Mouse (Mus musculus): ENCODE measurements around the gene Frmd8. TPM values are rescaled to one million over a fixed set of nuclear protein-coding genes. Genes with fewer than 3 reads are reported as not detected.

The Frmd8 gene
- polyA plus RNA-seq, 1 experiment from 2014 or later, result 9.4 TPM

GRCm38 (mm10) chr19:5832326-5832725 lies 42.7 kb downstream of the Frmd8 start:
- Histone ChIP-seq H3K4me3 (ENCODE audit: low read depth, low read length) (no peak overlapping the region), H3K4me2 (ENCODE audit: low read depth, low read length) (no peak overlapping the region), H3K27me3 (ENCODE audit: control insufficient read depth, insufficient read depth, low read length) (no peaks in the 10 kb centered on the region), H3K4me1 (ENCODE audit: control insufficient read depth, insufficient read depth, low read length) (no peaks in the 10 kb centered on the region), H3K9me3 (ENCODE audit: control insufficient read depth, low read length) (no peaks in the 10 kb centered on the region), H3K27ac (ENCODE audit: low read depth, low read length) (no peak overlapping the region), H3K36me3 (ENCODE audit: control insufficient read depth, insufficient read depth, low read length) (no peaks in the 10 kb centered on the region), H3K9ac (replicated peaks; ENCODE audit: low read depth, low read length) (no peak overlapping the region)
- WGBS, result 85% methylated on average over 6 of the region's 6 CpGs
- ATAC-seq (ENCODE audit: low read depth), result no peak

- Histone ChIP-seq H3K36me3 (ENCODE audit: control insufficient read depth, insufficient read depth, low read length) (no peaks in the 10 kb centered on the region), H3K9me3 (ENCODE audit: control insufficient read depth, low read length) (no peaks in the 10 kb centered on the region), H3K27ac (ENCODE audit: low read depth, low read length) (no peak overlapping the region), H3K4me3 (ENCODE audit: low read depth, low read length) (no peak overlapping the region), H3K27me3 (ENCODE audit: control insufficient read depth, insufficient read depth, low read length) (no peaks in the 10 kb centered on the region), H3K4me2 (ENCODE audit: low read depth, low read length) (no peak overlapping the region), H3K9ac (replicated peaks; ENCODE audit: low read depth, low read length) (no peak overlapping the region), H3K4me1 (ENCODE audit: control insufficient read depth, insufficient read depth, low read length) (no peaks in the 10 kb centered on the region)
- whole genome bisulfite sequencing, result 92% methylated on average over 4 of the region's 4 CpGs
- ATAC-seq (ENCODE audit: low read depth), result no peak
Observed at GRCm38 (mm10) chr19:5831958-5832320, 43.1 kb downstream of the Frmd8 start.

GRCm38 (mm10) chr19:5831224-5831957 lies 43.7 kb downstream of the Frmd8 start:
- H3K36me3 ChIP-seq (ENCODE audit: control insufficient read depth, insufficient read depth, low read length), result no peaks in the 10 kb centered on the region
- H3K9ac ChIP-seq (replicated peaks; ENCODE audit: low read depth, low read length), result no peak overlapping the region
- no peaks in the 10 kb centered on the region for H3K27me3 ChIP-seq (ENCODE audit: control insufficient read depth, insufficient read depth, low read length)
- H3K27ac ChIP-seq (ENCODE audit: low read depth, low read length), result no peak overlapping the region
- no peak for ATAC-seq (ENCODE audit: low read depth)
- no peak overlapping the region for H3K4me2 ChIP-seq (ENCODE audit: low read depth, low read length)
- H3K4me1 ChIP-seq (ENCODE audit: control insufficient read depth, insufficient read depth, low read length), result no peaks in the 10 kb centered on the region
- H3K4me3 ChIP-seq (ENCODE audit: low read depth, low read length), result no peak overlapping the region
- WGBS, result 86% methylated on average over 11 of the region's 11 CpGs
- no peaks in the 10 kb centered on the region for H3K9me3 ChIP-seq (ENCODE audit: control insufficient read depth, low read length)

GRCm38 (mm10) chr19:5830776-5831175 lies 44.3 kb downstream of the Frmd8 start:
- Histone ChIP-seq H3K4me3 (ENCODE audit: low read depth, low read length) (no peak overlapping the region), H3K36me3 (ENCODE audit: control insufficient read depth, insufficient read depth, low read length) (no peaks in the 10 kb centered on the region), H3K9ac (replicated peaks; ENCODE audit: low read depth, low read length) (no peak overlapping the region), H3K4me2 (ENCODE audit: low read depth, low read length) (no peak overlapping the region), H3K9me3 (ENCODE audit: control insufficient read depth, low read length) (no peaks in the 10 kb centered on the region), H3K27ac (ENCODE audit: low read depth, low read length) (no peak overlapping the region), H3K4me1 (ENCODE audit: control insufficient read depth, insufficient read depth, low read length) (no peaks in the 10 kb centered on the region), H3K27me3 (ENCODE audit: control insufficient read depth, insufficient read depth, low read length) (no peaks in the 10 kb centered on the region)
- ATAC-seq (ENCODE audit: low read depth), result no peak
- WGBS, result 93% methylated on average over 7 of the region's 7 CpGs

GRCm38 (mm10) chr19:5829958-5830615 lies 45.0 kb downstream of the Frmd8 start:
- Histone ChIP-seq H3K27ac (ENCODE audit: low read depth, low read length) (no peak overlapping the region), H3K4me2 (ENCODE audit: low read depth, low read length) (no peak overlapping the region), H3K36me3 (ENCODE audit: control insufficient read depth, insufficient read depth, low read length) (no peaks in the 10 kb centered on the region), H3K4me3 (ENCODE audit: low read depth, low read length) (no peak overlapping the region), H3K27me3 (ENCODE audit: control insufficient read depth, insufficient read depth, low read length) (no peaks in the 10 kb centered on the region), H3K9ac (replicated peaks; ENCODE audit: low read depth, low read length) (no peak overlapping the region), H3K9me3 (ENCODE audit: control insufficient read depth, low read length) (no peaks in the 10 kb centered on the region), H3K4me1 (ENCODE audit: control insufficient read depth, insufficient read depth, low read length) (no peaks in the 10 kb centered on the region)
- 84% methylated on average over 19 of the region's 19 CpGs for WGBS
- no peak for ATAC-seq (ENCODE audit: low read depth)

GRCm38 (mm10) chr19:5828905-5829304 lies 46.2 kb downstream of the Frmd8 start:
- Histone ChIP-seq H3K4me1 (ENCODE audit: control insufficient read depth, insufficient read depth, low read length) (no peaks in the 10 kb centered on the region), H3K27ac (ENCODE audit: low read depth, low read length) (no peak overlapping the region), H3K9ac (replicated peaks; ENCODE audit: low read depth, low read length) (no peak overlapping the region), H3K27me3 (ENCODE audit: control insufficient read depth, insufficient read depth, low read length) (no peaks in the 10 kb centered on the region), H3K36me3 (ENCODE audit: control insufficient read depth, insufficient read depth, low read length) (no peaks in the 10 kb centered on the region), H3K4me3 (ENCODE audit: low read depth, low read length) (no peak overlapping the region), H3K4me2 (ENCODE audit: low read depth, low read length) (no peak overlapping the region), H3K9me3 (ENCODE audit: control insufficient read depth, low read length) (no peaks in the 10 kb centered on the region)
- no peak for ATAC-seq (ENCODE audit: low read depth)
- 90% methylated on average over 7 of the region's 7 CpGs for WGBS

- Histone ChIP-seq H3K36me3 (ENCODE audit: control insufficient read depth, insufficient read depth, low read length) (no peaks in the 10 kb centered on the region), H3K9ac (replicated peaks; ENCODE audit: low read depth, low read length) (no peak overlapping the region), H3K4me1 (ENCODE audit: control insufficient read depth, insufficient read depth, low read length) (peaks cover 3% of the 10 kb centered on the region; the same call in 1 of the 2 replicates), H3K9me3 (ENCODE audit: control insufficient read depth, low read length) (no peaks in the 10 kb centered on the region), H3K4me3 (ENCODE audit: low read depth, low read length) (no peak overlapping the region), H3K27me3 (ENCODE audit: control insufficient read depth, insufficient read depth, low read length) (no peaks in the 10 kb centered on the region), H3K4me2 (ENCODE audit: low read depth, low read length) (no peak overlapping the region), H3K27ac (ENCODE audit: low read depth, low read length) (no peak overlapping the region)
- no peak for ATAC-seq (ENCODE audit: low read depth)
- WGBS, result 94% methylated on average over 3 of the region's 3 CpGs
Observed at GRCm38 (mm10) chr19:5828155-5828554, 46.9 kb downstream of the Frmd8 start.

- WGBS, result 80% methylated on average over 9 of the region's 9 CpGs
- Histone ChIP-seq H3K4me2 (ENCODE audit: low read depth, low read length) (no peak overlapping the region), H3K36me3 (ENCODE audit: control insufficient read depth, insufficient read depth, low read length) (no peaks in the 10 kb centered on the region), H3K4me1 (ENCODE audit: control insufficient read depth, insufficient read depth, low read length) (peaks cover 7% of the 10 kb centered on the region; the same call in 1 of the 2 replicates), H3K9ac (replicated peaks; ENCODE audit: low read depth, low read length) (no peak overlapping the region), H3K27me3 (ENCODE audit: control insufficient read depth, insufficient read depth, low read length) (no peaks in the 10 kb centered on the region), H3K27ac (ENCODE audit: low read depth, low read length) (no peak overlapping the region), H3K9me3 (ENCODE audit: control insufficient read depth, low read length) (no peaks in the 10 kb centered on the region), H3K4me3 (ENCODE audit: low read depth, low read length) (no peak overlapping the region)
- no peak for ATAC-seq (ENCODE audit: low read depth)
Observed at GRCm38 (mm10) chr19:5827456-5828154, 47.5 kb downstream of the Frmd8 start.

- no peak overlapping the region for H3K4me3 ChIP-seq (ENCODE audit: low read depth, low read length)
- 83% methylated on average over 6 of the region's 6 CpGs for WGBS
- H3K36me3 ChIP-seq (ENCODE audit: control insufficient read depth, insufficient read depth, low read length), result no peaks in the 10 kb centered on the region
- no peak overlapping the region for H3K9ac ChIP-seq (replicated peaks; ENCODE audit: low read depth, low read length)
- H3K4me1 ChIP-seq (ENCODE audit: control insufficient read depth, insufficient read depth, low read length), result peaks cover 7% of the 10 kb centered on the region; the same call in 1 of the 2 replicates
- ATAC-seq (ENCODE audit: low read depth), result no peak
- no peak overlapping the region for H3K4me2 ChIP-seq (ENCODE audit: low read depth, low read length)
- H3K27ac ChIP-seq (ENCODE audit: low read depth, low read length), result no peak overlapping the region
- H3K9me3 ChIP-seq (ENCODE audit: control insufficient read depth, low read length), result no peaks in the 10 kb centered on the region
- no peaks in the 10 kb centered on the region for H3K27me3 ChIP-seq (ENCODE audit: control insufficient read depth, insufficient read depth, low read length)
Observed at GRCm38 (mm10) chr19:5827044-5827443, 48.0 kb downstream of the Frmd8 start.

Measured in neural tube, embryonic 14.5 days (tissue).